16 mouse cellular contexts compared by ENCODE assay signal in the genomic region with DNA sequence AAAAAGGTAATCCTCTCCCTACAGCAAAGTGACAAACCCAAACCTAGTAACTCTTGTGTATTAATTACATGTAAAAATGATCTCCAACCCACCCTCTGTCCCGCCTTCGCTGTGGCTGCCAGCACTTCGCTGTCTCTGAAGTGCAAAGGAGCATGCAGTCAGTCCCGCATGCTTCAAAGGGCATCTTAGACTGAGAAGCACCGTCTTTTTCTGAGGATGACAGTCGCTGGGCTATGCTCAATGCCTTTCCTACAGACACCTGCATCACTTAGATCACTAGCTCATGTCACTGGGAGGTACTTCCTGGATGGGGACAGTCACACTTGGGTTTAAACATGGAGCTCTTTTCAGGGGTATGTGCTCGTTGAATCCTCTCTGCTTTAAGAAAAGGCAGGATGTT.
DNase-seq lines count a peak whose midpoint lies in the region.
"Had no signal": no experiment of that assay in that cellular context is flagged by ENCODE, and none has a peak within 500 bp of the region (broad histone marks: within the 10 kb centered on the region; RNA-seq: fewer than 3 reads in every experiment).

No protein-coding gene starts in this region.

- peak; percentile 78 for DNase-seq in heart, adult 11 months
- DNase-seq in heart, adult 8-10 months (ENCODE audit: low spot score) = no peak
- peak; percentile 68 for DNase-seq in thymus, postnatal 0 days (ENCODE audit: low spot score)
- no peak for DNase-seq in thymus, adult 18-20 months
- peak; percentile 30 to 42 for DNase-seq in thymus, postnatal 36 days
- no peak for DNase-seq in frontal cortex, postnatal 25 days (ENCODE audit: low spot score in 2 of 2)
- DNase-seq in kidney, adult 8-10 months = no peak
- DNase-seq: adrenal gland, adult 8-10 months; adrenal gland, postnatal 14 days; adrenal gland, postnatal 36 days; B cell, adult 2 months; cerebellum, adult 11-12 months; cerebellum, adult 2 months; cerebellum, adult 9-10 months; cerebellum, postnatal 10 days; cerebellum, postnatal 25 days had no signal

Comparison
In these comparisons a context has a peak if more than half of its experiments do, and no peak if none do; other contexts are left out.
1. DNase-seq: peak in heart, adult 11 months (single experiment), thymus, postnatal 0 days (single experiment) and thymus, postnatal 36 days (2 of 2); none in heart, adult 8-10 months (single experiment), thymus, adult 18-20 months (0 of 2), frontal cortex, postnatal 25 days (0 of 2) and kidney, adult 8-10 months (0 of 2).